Mouse (Mus musculus): ENCODE data around the gene Gm21915. TPM values are rescaled to one million over a fixed set of nuclear protein-coding genes. Genes with fewer than 3 reads are reported as not detected.

The Gm21915 gene
- polyA plus RNA-seq, 2 experiments, result not detected

DNA sequence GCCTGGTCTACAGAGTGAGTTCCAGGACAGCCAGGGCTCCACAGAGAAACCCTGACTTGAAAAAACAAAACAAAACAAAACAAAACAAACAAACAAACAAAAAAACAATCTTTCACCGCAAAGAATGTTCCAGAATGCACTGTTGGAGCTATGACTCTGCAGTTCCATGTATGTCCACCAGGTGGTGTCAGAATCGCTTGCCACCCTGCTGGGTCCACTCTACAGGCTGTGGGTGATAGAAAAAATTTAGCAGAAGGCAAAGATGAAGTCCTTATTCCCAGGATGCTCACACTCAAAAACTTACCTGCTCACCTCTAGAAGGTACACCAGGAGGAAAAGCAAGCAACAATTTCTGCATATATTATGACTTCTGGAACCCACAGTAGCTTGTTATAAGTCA is 34.4 kb upstream of the Gm21915 start:
- peak; percentile 91 for TF ChIP-seq CTCF (IDR thresholded peaks at IDR 0.05; ENCODE audit: low read depth)
- TF ChIP-seq EP300 (IDR thresholded peaks at IDR 0.05; ENCODE audit: low read depth), result no peak
- ATAC-seq (ENCODE audit: insufficient read depth) (peak; percentile 15; the same call in 1 of the 2 replicates), DNase-seq (ENCODE audit: low read depth in 3 of 3, low spot score in 3 of 3) (no peak)
- H3K4me2 ChIP-seq (ENCODE audit: low read depth), result no peak overlapping the region
- H3K27me3 ChIP-seq (ENCODE audit: control insufficient read depth, insufficient read depth, low read length), result no peaks in the 10 kb centered on the region
- no peak overlapping the region for H3K4me3 ChIP-seq (ENCODE audit: insufficient read depth in 1 of 2, low read depth in 2 of 2, low read length in 2 of 2)
- no peaks in the 10 kb centered on the region for H3K36me3 ChIP-seq (replicated peaks; ENCODE audit: control insufficient read depth, insufficient read depth, low read depth)
- no peak overlapping the region for H3K9ac ChIP-seq (replicated peaks)
- WGBS (ENCODE audit: insufficient replicate concordance), result 10% methylated on average over 2 of the region's 2 CpGs
- no peaks in the 10 kb centered on the region for H3K9me3 ChIP-seq (ENCODE audit: control insufficient read depth, low read length)
- peaks cover 0 to 3% of the 10 kb centered on the region in 2 experiments; a peak in 1 of 4 replicates for H3K4me1 ChIP-seq (replicated peaks; ENCODE audit: control insufficient read depth in 2 of 2, insufficient read depth in 2 of 2, low read length in 1 of 2)
- no peak overlapping the region for H3K27ac ChIP-seq

DNA sequence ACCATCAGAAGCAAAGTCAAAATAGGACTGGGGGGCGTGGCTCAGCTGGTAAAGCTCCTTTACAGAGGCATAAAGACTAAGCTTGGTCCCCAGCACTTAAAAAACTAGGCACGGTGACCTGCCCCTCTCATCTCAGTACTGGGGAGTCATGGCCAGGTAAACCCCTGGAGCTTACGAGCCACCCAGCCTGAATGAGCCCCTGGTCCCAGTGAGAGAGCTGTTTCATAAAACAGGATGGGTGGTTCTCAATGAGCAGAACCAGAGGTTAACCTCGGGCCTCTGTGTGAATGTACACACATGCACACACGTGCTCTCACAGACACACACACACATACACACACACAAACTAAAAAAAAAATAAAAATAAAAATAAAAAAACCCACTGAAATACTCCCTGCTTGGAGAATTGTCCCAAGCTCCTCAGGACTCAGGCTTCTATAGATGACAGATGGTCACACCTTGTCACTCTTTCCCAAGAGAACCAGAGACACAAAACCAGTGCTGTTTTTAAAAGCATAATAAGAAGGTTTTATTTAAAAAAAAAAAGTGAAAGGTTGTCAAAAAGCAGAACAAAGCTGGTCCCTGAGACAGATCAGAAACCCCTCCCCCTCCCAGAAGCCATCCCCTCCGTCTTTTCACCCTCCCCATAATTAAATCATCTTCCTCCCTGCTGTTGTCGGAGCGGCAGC is 32.6 kb upstream of the Gm21915 start:
- no peak overlapping the region for H3K9ac ChIP-seq (replicated peaks)
- 26% methylated on average over 8 of the region's 8 CpGs for WGBS (ENCODE audit: insufficient replicate concordance)
- ATAC-seq (ENCODE audit: insufficient read depth), result no peak

DNA sequence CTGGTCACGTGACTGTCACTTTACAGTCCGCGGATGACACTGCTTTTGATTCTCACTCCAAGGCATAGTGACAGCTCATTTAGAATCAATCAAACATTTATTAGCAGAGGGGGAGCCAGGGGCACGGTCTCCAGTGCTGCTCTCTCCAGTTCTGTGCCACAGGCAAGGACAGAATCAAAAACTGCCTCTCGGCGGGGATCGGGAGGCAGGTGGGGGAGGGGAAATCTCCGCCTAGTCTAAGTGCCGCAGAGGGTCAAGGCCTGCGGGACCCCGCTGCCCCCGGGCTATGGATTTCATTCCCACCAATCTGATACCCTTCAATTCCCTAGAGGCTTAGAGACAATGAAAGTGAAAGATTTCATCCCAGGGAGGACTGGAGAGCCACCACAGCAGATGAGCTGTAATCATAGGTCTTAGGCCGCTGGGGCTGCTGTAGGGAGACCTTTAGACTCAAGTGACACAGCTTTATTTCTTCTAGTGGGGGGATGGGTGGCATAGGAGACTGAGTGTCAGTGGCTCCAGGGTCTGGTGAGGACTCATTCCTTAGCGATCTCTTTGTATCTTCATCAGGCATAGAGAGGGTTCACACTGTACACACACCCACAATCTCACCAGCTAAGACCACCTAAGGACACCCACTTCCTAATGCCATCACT is 31.9 kb upstream of the Gm21915 start:
- no peak for ATAC-seq (ENCODE audit: insufficient read depth)
- no peaks in the 10 kb centered on the region for H3K9me3 ChIP-seq (ENCODE audit: control insufficient read depth, low read length)
- H3K27me3 ChIP-seq (ENCODE audit: control insufficient read depth, insufficient read depth, low read length), result no peaks in the 10 kb centered on the region
- peaks cover 0 to 9% of the 10 kb centered on the region in 2 experiments; a peak in 2 of 4 replicates for H3K4me1 ChIP-seq (replicated peaks; ENCODE audit: control insufficient read depth in 2 of 2, insufficient read depth in 2 of 2, low read length in 1 of 2)
- H3K4me2 ChIP-seq (ENCODE audit: low read depth), result peak overlapping the region; percentile 49
- 6% methylated on average over 14 of the region's 14 CpGs for WGBS (ENCODE audit: insufficient replicate concordance)
- H3K27ac ChIP-seq, result no peak overlapping the region
- peak overlapping the region; percentile 26 to 76 for H3K4me3 ChIP-seq (ENCODE audit: insufficient read depth in 1 of 2, low read depth in 2 of 2, low read length in 2 of 2)
- TF ChIP-seq CTCF (IDR thresholded peaks at IDR 0.05; ENCODE audit: low read depth), result no peak
- no peak for TF ChIP-seq EP300 (IDR thresholded peaks at IDR 0.05; ENCODE audit: low read depth)
- 0 out of 2 replicates have a peak overlapping the region, but pooled peaks have one; percentile 21 for H3K9ac ChIP-seq (replicated peaks)
- DNase-seq (ENCODE audit: low read depth in 3 of 3, low spot score in 3 of 3), result no peak
- H3K36me3 ChIP-seq (replicated peaks; ENCODE audit: control insufficient read depth, insufficient read depth, low read depth), result no peaks in the 10 kb centered on the region

More for the DNA sequence above, 32.6 kb upstream of the Gm21915 start:
- H3K4me1 ChIP-seq (replicated peaks; ENCODE audit: control insufficient read depth in 2 of 2, insufficient read depth in 2 of 2, low read length in 1 of 2), result peaks cover 0 to 8% of the 10 kb centered on the region in 2 experiments; a peak in 2 of 4 replicates
- no peak overlapping the region for H3K27ac ChIP-seq
- no peaks in the 10 kb centered on the region for H3K27me3 ChIP-seq (ENCODE audit: control insufficient read depth, insufficient read depth, low read length)
- H3K9me3 ChIP-seq (ENCODE audit: control insufficient read depth, low read length), result no peaks in the 10 kb centered on the region
- DNase-seq (ENCODE audit: low read depth in 3 of 3, low spot score in 3 of 3), result no peak
- peak overlapping the region; percentile 26 to 76 for H3K4me3 ChIP-seq (ENCODE audit: insufficient read depth in 1 of 2, low read depth in 2 of 2, low read length in 2 of 2)
- no peaks in the 10 kb centered on the region for H3K36me3 ChIP-seq (replicated peaks; ENCODE audit: control insufficient read depth, insufficient read depth, low read depth)
- TF ChIP-seq EP300 (IDR thresholded peaks at IDR 0.05; ENCODE audit: low read depth), result no peak
- TF ChIP-seq CTCF (IDR thresholded peaks at IDR 0.05; ENCODE audit: low read depth), result no peak
- peak overlapping the region; percentile 49 for H3K4me2 ChIP-seq (ENCODE audit: low read depth)

DNA sequence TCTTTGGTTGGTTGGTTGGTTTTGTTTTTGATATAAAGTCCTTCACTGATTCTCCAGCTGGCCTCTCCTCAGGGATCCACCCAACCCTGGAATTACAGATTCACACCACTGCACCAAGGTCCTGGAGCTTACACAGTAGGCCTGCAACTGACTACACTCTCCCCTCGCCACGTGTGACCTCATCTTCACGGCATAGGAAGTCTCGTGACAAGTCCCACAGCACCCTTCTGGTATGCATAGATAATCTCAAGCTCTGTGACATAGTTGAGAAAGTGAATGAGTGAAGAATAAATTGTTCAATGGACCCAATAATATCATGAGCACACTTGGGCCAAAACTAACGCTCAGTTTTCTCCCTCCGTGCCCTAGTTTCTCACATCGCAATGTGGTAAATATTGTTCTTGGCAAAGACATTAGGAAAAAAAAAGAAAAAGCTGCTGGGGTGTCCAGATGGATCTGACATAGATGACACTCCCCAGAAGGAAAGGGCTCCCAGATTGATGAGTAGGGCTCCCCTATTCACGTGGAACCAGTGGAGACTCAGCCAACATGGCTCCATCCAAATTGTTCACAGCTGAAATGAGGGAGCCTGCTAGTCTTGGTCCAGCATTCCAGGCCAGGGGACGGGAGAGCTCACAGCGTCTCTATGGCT is 30.8 kb upstream of the Gm21915 start:
- no peaks in the 10 kb centered on the region for H3K27me3 ChIP-seq (ENCODE audit: control insufficient read depth, insufficient read depth, low read length)
- H3K27ac ChIP-seq, result no peak overlapping the region
- H3K36me3 ChIP-seq (replicated peaks; ENCODE audit: control insufficient read depth, insufficient read depth, low read depth), result no peaks in the 10 kb centered on the region
- no peak overlapping the region for H3K4me2 ChIP-seq (ENCODE audit: low read depth)
- TF ChIP-seq EP300 (IDR thresholded peaks at IDR 0.05; ENCODE audit: low read depth) (no peak), CTCF (IDR thresholded peaks at IDR 0.05; ENCODE audit: low read depth) (no peak)
- ATAC-seq (ENCODE audit: insufficient read depth) (no peak), DNase-seq (ENCODE audit: low read depth in 3 of 3, low spot score in 3 of 3) (no peak)
- H3K9ac ChIP-seq (replicated peaks), result no peak overlapping the region
- 55% methylated on average over 10 of the region's 10 CpGs for WGBS (ENCODE audit: insufficient replicate concordance)
- H3K4me3 ChIP-seq (ENCODE audit: insufficient read depth in 1 of 2, low read depth in 2 of 2, low read length in 2 of 2), result no peak overlapping the region
- no peaks in the 10 kb centered on the region for H3K9me3 ChIP-seq (ENCODE audit: control insufficient read depth, low read length)
- peaks cover 0 to 9% of the 10 kb centered on the region in 2 experiments; a peak in 2 of 4 replicates for H3K4me1 ChIP-seq (replicated peaks; ENCODE audit: control insufficient read depth in 2 of 2, insufficient read depth in 2 of 2, low read length in 1 of 2)

DNA sequence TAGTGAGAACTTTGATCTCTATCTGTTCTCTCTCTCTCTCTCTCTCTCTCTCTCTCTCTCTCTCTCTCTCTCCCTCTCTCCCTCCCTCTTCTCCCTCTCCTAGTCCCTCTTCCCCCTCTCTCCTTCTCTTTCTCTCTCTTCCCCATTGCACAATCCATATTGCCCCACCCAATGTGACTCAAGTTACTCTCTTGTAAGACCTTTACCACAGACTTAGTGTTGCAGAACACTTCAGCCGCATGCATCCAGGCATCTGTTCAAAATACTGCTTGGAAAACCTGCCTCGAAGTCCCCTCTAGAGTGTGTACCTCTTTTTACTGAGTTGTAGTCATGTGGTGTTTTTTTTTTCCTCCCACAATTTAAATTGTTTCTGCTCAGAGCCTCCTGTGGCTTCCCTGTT is 29.1 kb upstream of the Gm21915 start:
- Histone ChIP-seq H3K27me3 (ENCODE audit: control insufficient read depth, insufficient read depth, low read length) (no peaks in the 10 kb centered on the region), H3K4me1 (replicated peaks; ENCODE audit: control insufficient read depth in 2 of 2, insufficient read depth in 2 of 2, low read length in 1 of 2) (peaks cover 0 to 9% of the 10 kb centered on the region in 2 experiments; a peak in 2 of 4 replicates), H3K27ac (no peak overlapping the region), H3K36me3 (replicated peaks; ENCODE audit: control insufficient read depth, insufficient read depth, low read depth) (no peaks in the 10 kb centered on the region), H3K4me2 (ENCODE audit: low read depth) (no peak overlapping the region), H3K9ac (replicated peaks) (no peak overlapping the region), H3K4me3 (ENCODE audit: insufficient read depth in 1 of 2, low read depth in 2 of 2, low read length in 2 of 2) (no peak overlapping the region), H3K9me3 (ENCODE audit: control insufficient read depth, low read length) (no peaks in the 10 kb centered on the region)
- 46% methylated on average over 2 of the region's 2 CpGs for WGBS (ENCODE audit: insufficient replicate concordance)
- DNase-seq (ENCODE audit: low read depth in 3 of 3, low spot score in 3 of 3) (no peak), ATAC-seq (ENCODE audit: insufficient read depth) (no peak)
- TF ChIP-seq EP300 (IDR thresholded peaks at IDR 0.05; ENCODE audit: low read depth) (no peak), CTCF (IDR thresholded peaks at IDR 0.05; ENCODE audit: low read depth) (no peak)
